Mouse (Mus musculus) forebrain, embryonic 14.5 days (tissue): ENCODE results near the gene Sinhcaf. TPM values are rescaled to one million over a fixed set of nuclear protein-coding genes. Genes with fewer than 3 reads are reported as not detected.

Experiments used
- ATAC-seq: fragments of 200-750 bp; cut with Nextera tagmentation; 2 replicates; pipeline ENCODE4 v1.8.0; 2017; ENCODE audit warnings: mild to moderate bottlenecking, moderate library complexity
- DNase-seq: peaks from one replicate; pipeline ENCODE4 v3.0.0-alpha.2; 2015; ENCODE audit warnings: low spot score
- H3K27ac ChIP-seq: fragments of 300-500 bp; sonication (generic); 2 replicates; pipeline ENCODE4 v1.5.1; 2014; ENCODE audit warnings: low read depth, mild to moderate bottlenecking, control low read depth, low read length, moderate library complexity
- H3K27me3 ChIP-seq: fragments of 300-500 bp; sonication (generic); replicated peaks from 2 replicates; pipeline ENCODE4 v1.6.1; 2014; ENCODE audit warnings: low read length, control low read depth, mixed read lengths; ENCODE audit not compliant: control insufficient read depth, insufficient read depth
- H3K36me3 ChIP-seq: fragments of 300-500 bp; sonication (generic); 2 replicates; pipeline ENCODE4 v1.6.1; 2014; ENCODE audit warnings: low read length, control low read depth; ENCODE audit not compliant: control insufficient read depth, insufficient read depth
- H3K4me1 ChIP-seq: fragments of 300-500 bp; sonication (generic); 2 replicates; pipeline ENCODE4 v1.6.1; 2014; ENCODE audit warnings: antibody characterized with exemption, low read length, control low read depth; ENCODE audit not compliant: control insufficient read depth, insufficient read depth
- H3K4me2 ChIP-seq: fragments of 300-500 bp; sonication (generic); 2 replicates; pipeline ENCODE4 v1.6.1; 2014; ENCODE audit warnings: mild to moderate bottlenecking, control low read depth, low read length
- H3K4me3 ChIP-seq: fragments of 300-500 bp; sonication (generic); 2 replicates; pipeline ENCODE4 v1.5.1; 2014; ENCODE audit warnings: low read depth, low read length, control low read depth
- H3K9ac ChIP-seq: fragments of 300-500 bp; sonication (generic); 2 replicates; pipeline ENCODE4 v1.6.1; 2014; ENCODE audit warnings: mild to moderate bottlenecking, low read length, control low read depth, moderate library complexity
- H3K9me3 ChIP-seq: fragments of 300-500 bp; sonication (generic); replicated peaks from 2 replicates; pipeline ENCODE4 v1.6.1; 2016; ENCODE audit warnings: low read length, control low read depth, mixed read lengths; ENCODE audit not compliant: control insufficient read depth
- WGBS: fragments of 180-500 bp; shearing (Covaris S2); extraction: QIAGEN DNeasy Blood & Tissue Kit; methylation state at CpG from one replicate; pipeline ENCODE4 v1.1.7; 2014; 5-methylcytosine and 5-hydroxymethylcytosine counted together
- polyA plus RNA-seq: library from polyadenylated mRNA; unstranded; fragments of >200 nt; fragmentation: Nextera tagmentation; extraction: Ambion mirVana; gene quantifications from 2 replicates; pipeline ENCODE4 v1.2.1, GENCODE M21; 2014

Gene Sinhcaf
- polyA plus RNA-seq, 1 experiment from 2014 or later = 152 TPM

DNA sequence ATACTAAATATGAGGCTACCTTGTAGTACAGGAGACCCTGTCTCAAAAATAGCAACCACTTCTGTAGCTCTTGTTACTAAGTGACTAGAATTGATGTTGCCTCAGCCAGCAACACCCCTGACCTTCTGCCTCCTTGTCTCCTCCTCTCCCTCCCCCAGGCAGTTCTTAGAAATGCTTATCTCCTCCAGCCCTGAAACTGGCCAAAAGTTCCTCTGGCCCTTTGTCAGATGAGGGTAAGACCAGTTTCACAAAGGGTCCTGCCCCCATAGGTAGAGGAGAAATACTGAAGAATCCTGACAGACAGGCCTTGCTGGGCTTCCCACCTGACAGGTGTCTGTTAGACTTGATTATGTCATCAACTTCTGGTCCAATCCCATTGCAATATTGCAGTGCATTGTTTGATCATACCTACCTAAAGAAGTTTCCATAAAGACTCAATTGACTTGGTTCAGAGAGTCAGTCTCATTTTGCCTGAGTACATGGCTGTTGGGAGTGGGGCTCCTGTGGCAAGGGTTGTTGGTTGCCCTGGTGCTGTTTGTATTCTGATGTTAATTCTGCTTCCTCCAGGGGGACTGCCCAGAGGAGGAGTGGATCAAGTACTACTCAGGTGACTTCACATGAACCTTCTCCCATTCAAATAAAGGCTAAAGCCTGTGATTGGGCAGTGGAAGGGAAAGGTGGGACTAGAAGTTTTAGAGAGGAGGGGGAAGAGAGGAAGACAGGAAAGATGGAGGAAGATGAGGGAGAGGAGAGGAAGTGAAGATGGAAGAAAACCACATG, 9.6 kb upstream of the Sinhcaf start:
- no peak overlapping the region for H3K4me2 ChIP-seq
- H3K36me3 ChIP-seq = no peaks in the 10 kb centered on the region
- no peak overlapping the region for H3K27ac ChIP-seq
- no peak for DNase-seq
- H3K9ac ChIP-seq = no peak overlapping the region
- H3K27me3 ChIP-seq = no peaks in the 10 kb centered on the region
- H3K9me3 ChIP-seq = no peaks in the 10 kb centered on the region
- H3K4me1 ChIP-seq = no peaks in the 10 kb centered on the region
- H3K4me3 ChIP-seq = no peak overlapping the region
- ATAC-seq = no peak

DNA sequence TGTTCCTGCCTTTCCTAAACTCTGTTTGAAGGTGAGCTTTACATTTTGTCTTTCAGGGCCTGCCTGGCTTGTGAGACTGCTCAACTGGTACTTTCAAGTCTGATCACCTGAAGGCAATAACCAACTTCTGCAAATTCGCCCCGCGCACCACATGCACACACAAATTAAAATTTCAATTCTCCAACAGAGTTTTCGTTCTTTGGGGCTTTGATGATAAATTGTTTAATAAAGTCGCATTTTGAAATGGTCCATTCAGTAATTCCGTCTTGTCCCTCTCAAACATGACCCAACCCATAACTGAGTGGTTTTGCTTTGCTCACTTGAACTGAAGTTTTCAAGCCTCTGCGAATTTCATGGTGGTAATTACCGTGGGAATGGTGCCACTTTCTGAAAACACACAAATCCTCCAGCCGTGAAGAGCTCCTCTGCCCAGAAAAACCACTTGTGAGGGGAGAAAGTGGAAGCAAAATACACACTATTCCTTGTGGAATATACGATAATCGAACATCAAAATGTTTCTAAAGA, 676 bp upstream of the Sinhcaf start:
- H3K4me3 ChIP-seq = peak overlapping the region; percentile 98
- peaks cover 4% of the 10 kb centered on the region for H3K36me3 ChIP-seq
- H3K4me1 ChIP-seq = peaks cover 8% of the 10 kb centered on the region; the same call in 1 of the 2 replicates
- 0 out of 2 replicates have a peak overlapping the region, but pooled peaks have one; percentile 55 for H3K27ac ChIP-seq
- no peaks in the 10 kb centered on the region for H3K9me3 ChIP-seq
- DNase-seq (peak; percentile 30), ATAC-seq (no peak)
- 30% methylated on average over 11 of the region's 11 CpGs for WGBS
- H3K27me3 ChIP-seq = no peaks in the 10 kb centered on the region
- peak overlapping the region; percentile 96 for H3K9ac ChIP-seq
- peak overlapping the region; percentile 73 for H3K4me2 ChIP-seq

DNA sequence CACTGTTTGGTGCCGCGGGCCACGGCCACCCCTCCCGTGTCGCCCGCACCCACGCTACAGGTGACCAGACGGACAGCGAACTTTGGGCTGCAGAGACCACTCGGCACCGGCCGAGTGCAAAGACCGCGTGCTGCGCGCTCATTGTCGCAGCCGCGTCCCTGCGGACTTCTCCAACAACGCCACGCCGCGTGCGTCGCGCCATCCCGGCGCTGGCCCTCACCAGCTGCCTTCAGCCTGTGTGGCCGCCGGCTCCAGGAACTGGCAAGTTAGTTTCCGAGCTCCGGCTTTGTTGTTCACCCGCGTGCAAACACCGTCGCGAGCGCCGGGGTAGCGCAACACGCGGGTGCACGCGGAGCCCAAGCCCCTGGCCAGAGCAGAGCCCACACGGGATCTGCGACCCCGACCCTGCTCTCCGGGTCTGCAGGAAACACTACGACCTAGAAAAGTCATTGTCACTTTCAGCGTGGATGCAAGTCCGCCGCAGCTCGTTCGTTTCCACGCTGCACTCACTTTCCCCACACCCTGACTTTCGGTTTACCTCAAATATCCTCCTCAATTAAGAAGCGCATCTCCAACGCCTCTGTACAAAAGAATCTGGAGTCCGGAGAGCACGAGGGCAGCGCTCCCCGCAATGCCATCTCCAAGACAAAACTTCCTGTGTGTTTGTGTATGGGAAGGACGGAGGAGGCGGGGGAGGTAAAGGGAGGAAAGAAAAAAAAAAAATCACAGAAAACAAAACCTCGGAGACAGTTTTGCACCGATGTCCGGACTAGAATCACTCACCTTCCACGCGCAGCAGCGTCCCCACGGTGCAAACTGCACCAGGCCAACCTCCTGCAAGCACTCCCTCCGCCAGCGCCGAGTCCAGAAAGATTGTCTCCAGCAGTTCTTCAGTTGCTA, 508 bp downstream of the Sinhcaf start:
- peak; percentile 24 for ATAC-seq
- H3K9me3 ChIP-seq = no peaks in the 10 kb centered on the region
- H3K4me3 ChIP-seq = peak overlapping the region; percentile 98
- peak overlapping the region; percentile 73 for H3K4me2 ChIP-seq
- under 1% methylated on average over 75 of the region's 75 CpGs for WGBS
- peaks cover 13% of the 10 kb centered on the region; the same call in 1 of the 2 replicates for H3K4me1 ChIP-seq
- peaks cover 7% of the 10 kb centered on the region for H3K36me3 ChIP-seq
- peak; percentile 56 for DNase-seq
- no peaks in the 10 kb centered on the region for H3K27me3 ChIP-seq
- H3K9ac ChIP-seq = peak overlapping the region; percentile 96
- H3K27ac ChIP-seq = peak overlapping the region; percentile 89

GRCm38 (mm10) chr6:148944767-148945508, 1.3 kb downstream of the Sinhcaf start:
- no peaks in the 10 kb centered on the region for H3K27me3 ChIP-seq
- H3K36me3 ChIP-seq = peaks cover 8% of the 10 kb centered on the region
- H3K27ac ChIP-seq = peak overlapping the region; percentile 89
- peak overlapping the region; percentile 96 for H3K9ac ChIP-seq
- H3K4me1 ChIP-seq = peaks cover 13% of the 10 kb centered on the region; the same call in 1 of the 2 replicates
- peak overlapping the region; percentile 98 for H3K4me3 ChIP-seq
- H3K4me2 ChIP-seq = peak overlapping the region; percentile 73
- under 1% methylated on average over 84 of the region's 92 CpGs for WGBS
- peak; percentile 70 for ATAC-seq
- H3K9me3 ChIP-seq = no peaks in the 10 kb centered on the region
- peak; percentile 79 for DNase-seq

GRCm38 (mm10) chr6:148944344-148944766, 1.9 kb downstream of the Sinhcaf start:
- no peak for ATAC-seq

GRCm38 (mm10) chr6:148943695-148944094, 2.6 kb downstream of the Sinhcaf start:
- H3K4me2 ChIP-seq = peak overlapping the region; percentile 73
- ATAC-seq (no peak), DNase-seq (peak; percentile 3)
- no peak overlapping the region for H3K27ac ChIP-seq
- H3K4me1 ChIP-seq = peaks cover 13% of the 10 kb centered on the region; the same call in 1 of the 2 replicates
- H3K9ac ChIP-seq = peak overlapping the region; percentile 96
- 8% methylated on average over 3 of the region's 3 CpGs for WGBS
- peak overlapping the region; percentile 98 for H3K4me3 ChIP-seq
- no peaks in the 10 kb centered on the region for H3K27me3 ChIP-seq
- peaks cover 11% of the 10 kb centered on the region for H3K36me3 ChIP-seq
- no peaks in the 10 kb centered on the region for H3K9me3 ChIP-seq

More at GRCm38 (mm10) chr6:148944344-148944766, 1.9 kb downstream of the Sinhcaf start:
- Histone ChIP-seq H3K27ac (peak overlapping the region; percentile 89), H3K9me3 (no peaks in the 10 kb centered on the region), H3K4me1 (peaks cover 13% of the 10 kb centered on the region; the same call in 1 of the 2 replicates), H3K4me3 (peak overlapping the region; percentile 98), H3K27me3 (no peaks in the 10 kb centered on the region), H3K9ac (peak overlapping the region; percentile 96), H3K4me2 (peak overlapping the region; percentile 73), H3K36me3 (peaks cover 11% of the 10 kb centered on the region)
- WGBS = 0% methylated on average over 17 of the region's 30 CpGs
- no peak for DNase-seq

DNA sequence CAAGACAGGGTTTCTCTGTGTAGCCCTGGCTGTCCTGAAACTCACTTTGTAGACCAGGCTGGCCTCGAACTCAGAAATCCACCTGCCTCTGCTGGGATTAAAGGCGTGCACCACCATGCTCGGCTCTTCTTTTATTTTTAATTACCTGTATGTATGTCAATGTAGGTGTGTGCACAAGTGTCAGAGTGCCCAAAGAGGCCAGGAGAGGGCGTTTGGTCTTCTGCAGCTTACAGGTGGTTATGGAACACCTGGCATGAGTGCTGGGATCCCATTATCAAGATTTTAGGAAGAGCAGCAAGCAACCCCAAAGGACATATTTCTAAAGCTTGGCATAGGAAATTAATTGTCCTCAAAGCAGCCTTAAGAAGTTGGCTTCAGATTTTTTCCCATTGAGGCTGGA, 3.9 kb downstream of the Sinhcaf start:
- H3K27me3 ChIP-seq = no peaks in the 10 kb centered on the region
- ATAC-seq (no peak), DNase-seq (no peak)
- peaks cover 13% of the 10 kb centered on the region; the same call in 1 of the 2 replicates for H3K4me1 ChIP-seq
- no peaks in the 10 kb centered on the region for H3K9me3 ChIP-seq
- no peak overlapping the region for H3K4me3 ChIP-seq
- no peak overlapping the region for H3K9ac ChIP-seq
- H3K36me3 ChIP-seq = peaks cover 11% of the 10 kb centered on the region
- H3K4me2 ChIP-seq = no peak overlapping the region; the same call in 1 of the 2 replicates
- 65% methylated on average over 4 of the region's 4 CpGs for WGBS
- no peak overlapping the region for H3K27ac ChIP-seq

GRCm38 (mm10) chr6:148941880-148942279, 4.4 kb downstream of the Sinhcaf start:
- Histone ChIP-seq H3K27ac (no peak overlapping the region), H3K9me3 (no peaks in the 10 kb centered on the region), H3K9ac (no peak overlapping the region), H3K36me3 (peaks cover 11% of the 10 kb centered on the region), H3K27me3 (no peaks in the 10 kb centered on the region), H3K4me3 (no peak overlapping the region), H3K4me2 (no peak overlapping the region), H3K4me1 (peaks cover 13% of the 10 kb centered on the region; the same call in 1 of the 2 replicates)
- DNase-seq = no peak
- no peak for ATAC-seq
- WGBS = 48% methylated on average over 5 of the region's 5 CpGs
